Mouse (Mus musculus) ovary, postnatal 10 days (tissue): Measurements from ENCODE around the gene Neu1.
"Not testable (repeated sequence)": the region's sequence is repeated elsewhere in the genome, so short reads cannot be mapped to it uniquely, and the experiment has no call there.

Source experiments
- DNase-seq: peaks from one replicate; pipeline ENCODE4 v3.0.0; 2022; ENCODE audit warnings: low spot score

Gene Neu1

GRCm38 (mm10) chr17:34931061-34931734 is at the start of gene Neu1:
TSS of gene Neu1 (plus strand) at chr17:34931253.
- peak; percentile 88 for DNase-seq

GRCm38 (mm10) chr17:34881683-34882310 is 49.3 kb upstream of the Neu1 start, which contains the start of gene Gm20547:
TSS of gene Gm20547 (minus strand) at chr17:34882042.
- DNase-seq, result no peak

- no peak for DNase-seq
These were observed 47.7 kb upstream of the Neu1 start for GRCm38 (mm10) chr17:34883332-34883731.

- no peak for DNase-seq
These were observed 46.3 kb upstream of the Neu1 start for GRCm38 (mm10) chr17:34884704-34885103.

GRCm38 (mm10) chr17:34885615-34886014 is 45.4 kb upstream of the Neu1 start:
- no peak for DNase-seq

GRCm38 (mm10) chr17:34887942-34888341 is 43.1 kb upstream of the Neu1 start:
- no peak for DNase-seq

- no peak for DNase-seq
These were observed 40.8 kb upstream of the Neu1 start for GRCm38 (mm10) chr17:34890074-34890743.

- no peak for DNase-seq
These were observed 39.7 kb upstream of the Neu1 start for GRCm38 (mm10) chr17:34891377-34891776.

GRCm38 (mm10) chr17:34893072-34893824 is 37.8 kb upstream of the Neu1 start:
- DNase-seq, result no peak

GRCm38 (mm10) chr17:34894074-34894597 is 36.9 kb upstream of the Neu1 start:
- peak; percentile 89 for DNase-seq

GRCm38 (mm10) chr17:34894801-34895530 is 36.1 kb upstream of the Neu1 start:
- peak; percentile 50 for DNase-seq

GRCm38 (mm10) chr17:34895724-34896123 is 35.3 kb upstream of the Neu1 start:
- DNase-seq, result no peak

GRCm38 (mm10) chr17:34896366-34896765 is 34.7 kb upstream of the Neu1 start:
- no peak for DNase-seq

GRCm38 (mm10) chr17:34897373-34898159 is 33.5 kb upstream of the Neu1 start:
- DNase-seq, result no peak

GRCm38 (mm10) chr17:34898160-34898586 is 32.9 kb upstream of the Neu1 start, which contains the start of the genes C2 and Ehmt2:
TSS of gene C2 (minus strand) at chr17:34898265.
TSS of gene Ehmt2 (plus strand) at chr17:34898469.
- peak; percentile 77 for DNase-seq

GRCm38 (mm10) chr17:34898706-34899052 is 32.4 kb upstream of the Neu1 start:
- no peak for DNase-seq

GRCm38 (mm10) chr17:34899053-34899889 is 31.8 kb upstream of the Neu1 start:
- peak; percentile 38 for DNase-seq

GRCm38 (mm10) chr17:34899890-34900243 is 31.2 kb upstream of the Neu1 start:
- no peak for DNase-seq

- DNase-seq, result not testable (repeated sequence)
These were observed 30.2 kb upstream of the Neu1 start for GRCm38 (mm10) chr17:34900826-34901225.

- not testable (repeated sequence) for DNase-seq
These were observed 29.1 kb upstream of the Neu1 start for GRCm38 (mm10) chr17:34901948-34902347.
